9 mouse cellular contexts compared by ENCODE assay signal in the genomic region with DNA sequence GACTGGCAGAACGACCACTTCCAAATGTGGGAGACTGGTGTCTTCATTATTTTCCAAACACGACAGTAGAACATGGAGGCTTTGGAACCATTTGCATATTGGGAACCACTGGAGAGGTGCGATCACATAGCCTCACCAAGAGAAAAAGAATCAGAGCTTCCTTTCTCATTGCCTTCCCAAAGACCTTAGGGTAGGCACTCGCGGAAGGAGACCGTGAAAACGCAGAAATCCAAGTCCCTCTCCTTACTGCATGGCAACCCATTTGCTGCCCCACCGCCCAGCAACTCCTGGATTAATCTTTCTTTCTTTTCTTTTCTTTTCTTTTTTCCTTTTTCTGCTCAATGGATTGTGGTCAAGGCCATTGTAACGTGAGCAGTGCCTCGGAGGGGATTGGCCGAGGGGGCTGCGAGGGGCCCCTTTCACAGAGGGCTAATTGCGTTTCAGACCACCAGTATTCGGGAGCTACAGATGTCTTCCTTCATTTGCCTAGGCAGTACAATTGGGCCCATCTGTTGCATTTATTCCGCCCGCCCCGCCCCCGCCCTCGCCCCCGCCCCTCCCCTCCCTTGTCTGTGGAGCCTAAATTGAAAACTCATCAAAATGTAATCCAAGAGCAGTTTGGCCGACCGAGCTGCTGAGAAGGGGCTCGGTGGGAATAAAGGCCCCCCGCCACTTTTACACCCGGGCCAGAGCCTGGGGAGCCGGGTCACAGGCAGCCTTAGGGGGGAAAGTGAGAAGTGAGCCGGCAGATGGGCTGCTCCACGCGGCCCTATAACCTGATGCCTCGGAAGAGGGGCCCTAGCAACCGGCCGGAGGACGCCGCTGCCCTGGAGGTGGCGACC. TPM values are rescaled to one million over a fixed set of nuclear protein-coding genes. Genes with fewer than 3 reads are reported as not detected.
A peak's percentile ranks its signal among the peaks of the same experiment; 100 is the strongest.
DNase-seq lines count a peak whose midpoint lies in the region; ATAC-seq lines count a peak whose summit lies in the region.
"Had no signal": no experiment of that assay in that cellular context is flagged by ENCODE, and none has a peak within 500 bp of the region (broad histone marks: within the 10 kb centered on the region; RNA-seq: fewer than 3 reads in every experiment).

No protein-coding gene starts in this region.

- H3K9ac ChIP-seq in limb, embryonic 11.5 days (ENCODE audit: low read length): peak overlapping the region; percentile 27; the same call in 1 of the 2 replicates

- WGBS in forebrain, embryonic 10.5 days: 2% methylated on average over 35 of the region's 35 CpGs
- WGBS in limb, embryonic 11.5 days: 5% methylated on average over 35 of the region's 35 CpGs

- peak overlapping the region; percentile 43 for H3K4me3 ChIP-seq in forebrain, embryonic 10.5 days
- H3K4me3 ChIP-seq in limb, embryonic 11.5 days (ENCODE audit: low read depth, low read length): peak overlapping the region; percentile 14; the same call in 1 of the 2 replicates

- no peaks in the 10 kb centered on the region for H3K36me3 ChIP-seq in forebrain, embryonic 10.5 days (replicated peaks)
- no peaks in the 10 kb centered on the region; the same call in 1 of the 2 replicates for H3K36me3 ChIP-seq in limb, embryonic 11.5 days (ENCODE audit: control insufficient read depth, insufficient read depth, low read length)
- H3K36me3 ChIP-seq: G1E had no signal

- H3K27ac ChIP-seq in forebrain, embryonic 10.5 days: peak overlapping the region; percentile 90
- H3K27ac ChIP-seq in limb, embryonic 11.5 days (replicated peaks; ENCODE audit: low read depth, low read length): no peak overlapping the region

- DNase-seq in kidney, postnatal 4 days: peak; percentile 16 to 27
- no peak for DNase-seq in kidney, adult 9 months
- peak; percentile 83 for DNase-seq in forebrain, embryonic 10.5 days (ENCODE audit: extremely low spot score, low spot score)
- DNase-seq in limb, embryonic 11.5 days (ENCODE audit: low spot score): peak; percentile 66
- peak; percentile 76 for DNase-seq in retina, postnatal 1 day
- DNase-seq in layer of hippocampus, adult 18-20 months (ENCODE audit: low spot score in 2 of 2): no peak
- DNase-seq in spleen, adult 12 weeks (ENCODE audit: low spot score): no peak
- DNase-seq in left cerebral cortex, adult 8-10 months (ENCODE audit: low spot score in 2 of 2): no peak

- peaks cover 45% of the 10 kb centered on the region for H3K4me1 ChIP-seq in forebrain, embryonic 10.5 days
- H3K4me1 ChIP-seq in limb, embryonic 11.5 days (ENCODE audit: control insufficient read depth, insufficient read depth, low read length): peaks cover 10% of the 10 kb centered on the region

- ATAC-seq in limb, embryonic 11.5 days (ENCODE audit: insufficient number of reproducible peaks, low FRiP score, low TSS enrichment, low read depth): no peak

- H3K27me3 ChIP-seq in forebrain, embryonic 10.5 days (ENCODE audit: poor library complexity, severe bottlenecking): peaks cover 87% of the 10 kb centered on the region
- H3K27me3 ChIP-seq in limb, embryonic 11.5 days (ENCODE audit: control insufficient read depth, insufficient read depth, low read length): no peaks in the 10 kb centered on the region

- peak overlapping the region; percentile 40 for H3K4me2 ChIP-seq in limb, embryonic 11.5 days (ENCODE audit: low read depth, severe bottlenecking)

- H3K9me3 ChIP-seq in forebrain, embryonic 10.5 days: peaks cover 11% of the 10 kb centered on the region; the same call in 1 of the 2 replicates
- no peaks in the 10 kb centered on the region; the same call in 1 of the 2 replicates for H3K9me3 ChIP-seq in limb, embryonic 11.5 days (ENCODE audit: control insufficient read depth, low read length)

RNA-seq across cellular contexts. Expression of gene Tifab, which starts 29.8 kb away (rescaled TPM):
- 0.97 and 1.2 TPM in 2 replicates for polyA plus RNA-seq in forebrain, embryonic 10.5 days (2016; fragmentation: Nextera tagmentation; extraction: Ambion mirVana)
- polyA plus RNA-seq in limb, embryonic 11.5 days (2014; fragmentation: Nextera tagmentation; extraction: Ambion mirVana): 0.27 and 0.52 TPM in 2 replicates
- 1 to 10 TPM; 1.3 TPM for total RNA-seq in layer of hippocampus, adult 18-20 months (2021)
- total RNA-seq in left cerebral cortex, adult 8-10 months (2022): 1 to 10 TPM; 2.1 to 4.6 (median 3.0) TPM
- polyA plus RNA-seq: G1E had no signal

RNA-seq across cellular contexts. Expression of gene Neurog1, which starts 43.5 kb away (rescaled TPM):
- 13.5 and 18.5 TPM in 2 replicates for polyA plus RNA-seq in forebrain, embryonic 10.5 days (2016; fragmentation: Nextera tagmentation; extraction: Ambion mirVana)
- not detected in 2 replicates for polyA plus RNA-seq in limb, embryonic 11.5 days (2014; fragmentation: Nextera tagmentation; extraction: Ambion mirVana)
- under 1 TPM; 0.17 to 0.58 TPM for total RNA-seq in layer of hippocampus, adult 18-20 months (2021)
- not detected for total RNA-seq in left cerebral cortex, adult 8-10 months (2022)
- polyA plus RNA-seq: G1E had no signal

Comparison
In these comparisons a context has a peak if more than half of its experiments do, and no peak if none do; other contexts are left out.
1. DNase-seq: peak in kidney, postnatal 4 days (2 of 2), forebrain, embryonic 10.5 days (single experiment), limb, embryonic 11.5 days (single experiment) and retina, postnatal 1 day (single experiment); none in kidney, adult 9 months (single experiment), layer of hippocampus, adult 18-20 months (0 of 2), spleen, adult 12 weeks (single experiment) and left cerebral cortex, adult 8-10 months (0 of 2).